32 mouse cellular contexts compared by ENCODE assay signal in genomic region chr1:57267851-57268250, GRCm38 (mm10).
DNase-seq lines count a peak whose midpoint lies in the region; ATAC-seq lines count a peak whose summit lies in the region.
"Had no signal": no experiment of that assay in that cellular context is flagged by ENCODE, and none has a peak within 500 bp of the region (broad histone marks: within the 10 kb centered on the region; RNA-seq: fewer than 3 reads in every experiment).

No protein-coding gene starts in this region.

- no peaks in the 10 kb centered on the region for H3K9me3 ChIP-seq in embryonic facial prominence, embryonic 12.5 days
- no peaks in the 10 kb centered on the region for H3K9me3 ChIP-seq in embryonic facial prominence, embryonic 10.5 days
- H3K9me3 ChIP-seq in kidney, embryonic 14.5 days (ENCODE audit: control insufficient read depth, low read length): no peaks in the 10 kb centered on the region
- H3K9me3 ChIP-seq in liver, embryonic 11.5 days (ENCODE audit: control insufficient read depth, low read length): no peaks in the 10 kb centered on the region
- no peaks in the 10 kb centered on the region for H3K9me3 ChIP-seq in stomach, embryonic 16.5 days (replicated peaks; ENCODE audit: control insufficient read depth, low read length)
- H3K9me3 ChIP-seq: embryonic facial prominence, embryonic 15.5 days; forebrain, embryonic 13.5 days; G1E; heart, embryonic 12.5 days; hindbrain, embryonic 13.5 days; limb, embryonic 13.5 days; liver, embryonic 15.5 days; lung, embryonic 15.5 days; megakaryocyte, embryonic 14.5 days; midbrain, embryonic 15.5 days; neural tube, embryonic 15.5 days had no signal

- WGBS in embryonic facial prominence, embryonic 12.5 days: 66% methylated on average over 2 of the region's 2 CpGs
- WGBS in embryonic facial prominence, embryonic 10.5 days: 76% methylated on average over 2 of the region's 2 CpGs
- 24% methylated on average over 2 of the region's 2 CpGs for whole genome bisulfite sequencing in kidney, embryonic 14.5 days
- 23% methylated on average over 2 of the region's 2 CpGs for WGBS in liver, embryonic 11.5 days
- WGBS in stomach, embryonic 16.5 days: 28% methylated on average over 2 of the region's 2 CpGs

- H3K9ac ChIP-seq in embryonic facial prominence, embryonic 12.5 days: no peak overlapping the region
- H3K9ac ChIP-seq in kidney, embryonic 14.5 days (ENCODE audit: low read depth, low read length): no peak overlapping the region
- no peak overlapping the region for H3K9ac ChIP-seq in liver, embryonic 11.5 days (ENCODE audit: low read depth, low read length)
- H3K9ac ChIP-seq in stomach, embryonic 16.5 days (ENCODE audit: low read length): no peak overlapping the region
- H3K9ac ChIP-seq: embryonic facial prominence, embryonic 15.5 days; forebrain, embryonic 13.5 days; heart, embryonic 12.5 days; hindbrain, embryonic 13.5 days; limb, embryonic 13.5 days; liver, embryonic 15.5 days; lung, embryonic 15.5 days; midbrain, embryonic 15.5 days; neural tube, embryonic 15.5 days had no signal

- no peak for DNase-seq in embryonic facial prominence, embryonic 10.5 days (ENCODE audit: low spot score)
- peak; percentile 6 for DNase-seq in kidney, postnatal 10 days
- no peak for DNase-seq in liver, embryonic 11.5 days (ENCODE audit: low spot score)
- no peak for DNase-seq in adipocyte (ENCODE audit: low spot score)
- no peak for DNase-seq in right cerebral cortex, postnatal 36 days (ENCODE audit: low spot score in 2 of 2)
- DNase-seq: adrenal gland, postnatal 14 days; cerebellum, adult 11-12 months; cerebellum, adult 9-11 months; heart, adult 2 months; heart, postnatal 4 days; kidney, adult 9 months; kidney, postnatal 36 days; retina, postnatal 1 day; right cerebral cortex, postnatal 14 days; thymus, adult 2 months; thymus, postnatal 4 days had no signal

- peaks cover 19% of the 10 kb centered on the region; the same call in 1 of the 2 replicates for H3K4me1 ChIP-seq in embryonic facial prominence, embryonic 12.5 days
- peaks cover 21% of the 10 kb centered on the region for H3K4me1 ChIP-seq in embryonic facial prominence, embryonic 10.5 days
- H3K4me1 ChIP-seq in kidney, embryonic 14.5 days (ENCODE audit: control insufficient read depth, insufficient read depth, low read length): no peaks in the 10 kb centered on the region
- H3K4me1 ChIP-seq in liver, embryonic 11.5 days (replicated peaks; ENCODE audit: control insufficient read depth, insufficient read depth, low read length): no peaks in the 10 kb centered on the region
- H3K4me1 ChIP-seq in stomach, embryonic 16.5 days (ENCODE audit: control insufficient read depth, insufficient read depth, low read length): 0 out of 2 replicates have a peak, but pooled peaks cover 11% of the 10 kb centered on the region
- H3K4me1 ChIP-seq: liver, embryonic 15.5 days; megakaryocyte, embryonic 14.5 days; midbrain, embryonic 15.5 days had no signal

- no peaks in the 10 kb centered on the region for H3K27me3 ChIP-seq in embryonic facial prominence, embryonic 12.5 days
- H3K27me3 ChIP-seq in embryonic facial prominence, embryonic 10.5 days (replicated peaks; ENCODE audit: low read depth, poor library complexity, severe bottlenecking): no peaks in the 10 kb centered on the region
- 0 out of 2 replicates have a peak, but pooled peaks cover 3% of the 10 kb centered on the region for H3K27me3 ChIP-seq in kidney, embryonic 14.5 days (ENCODE audit: control insufficient read depth, insufficient read depth, low read length)
- H3K27me3 ChIP-seq in liver, embryonic 11.5 days (replicated peaks; ENCODE audit: control insufficient read depth, insufficient read depth, low read length): no peaks in the 10 kb centered on the region
- no peaks in the 10 kb centered on the region for H3K27me3 ChIP-seq in stomach, embryonic 16.5 days (ENCODE audit: control insufficient read depth, insufficient read depth, low read length)
- H3K27me3 ChIP-seq: embryonic facial prominence, embryonic 15.5 days; forebrain, embryonic 13.5 days; liver, embryonic 15.5 days; lung, embryonic 15.5 days; megakaryocyte, embryonic 14.5 days; midbrain, embryonic 15.5 days had no signal

- no peak for ATAC-seq in embryonic facial prominence, embryonic 12.5 days (ENCODE audit: insufficient number of reproducible peaks, insufficient read depth, low FRiP score, low TSS enrichment)
- no peak for ATAC-seq in kidney, embryonic 14.5 days (ENCODE audit: low FRiP score, low TSS enrichment)
- ATAC-seq in liver, embryonic 11.5 days (replicated peaks; ENCODE audit: low FRiP score): peak; percentile 58
- ATAC-seq in stomach, embryonic 16.5 days (ENCODE audit: insufficient read depth, low FRiP score): peak; percentile 49
- ATAC-seq: forebrain, embryonic 13.5 days; inflammation-experienced regulatory T-cells, adult 6 months; midbrain, embryonic 15.5 days; Patski had no signal

- H3K4me2 ChIP-seq in embryonic facial prominence, embryonic 12.5 days (replicated peaks): no peak overlapping the region
- H3K4me2 ChIP-seq in kidney, embryonic 14.5 days (replicated peaks; ENCODE audit: low read depth, low read length): no peak overlapping the region
- no peak overlapping the region for H3K4me2 ChIP-seq in liver, embryonic 11.5 days
- H3K4me2 ChIP-seq in stomach, embryonic 16.5 days (ENCODE audit: low read depth, low read length): no peak overlapping the region
- H3K4me2 ChIP-seq: embryonic facial prominence, embryonic 15.5 days; forebrain, embryonic 13.5 days; heart, embryonic 12.5 days; hindbrain, embryonic 13.5 days; limb, embryonic 13.5 days; liver, embryonic 15.5 days; lung, embryonic 15.5 days; midbrain, embryonic 15.5 days; neural tube, embryonic 15.5 days had no signal

- 0 out of 2 replicates have a peak overlapping the region, but pooled peaks have one; percentile 17 for H3K27ac ChIP-seq in embryonic facial prominence, embryonic 12.5 days
- no peak overlapping the region for H3K27ac ChIP-seq in embryonic facial prominence, embryonic 10.5 days (replicated peaks)
- no peak overlapping the region for H3K27ac ChIP-seq in kidney, embryonic 14.5 days (ENCODE audit: low read depth, low read length)
- no peak overlapping the region for H3K27ac ChIP-seq in liver, embryonic 11.5 days (ENCODE audit: low read depth, low read length)
- no peak overlapping the region for H3K27ac ChIP-seq in stomach, embryonic 16.5 days (ENCODE audit: low read length)
- H3K27ac ChIP-seq: embryonic facial prominence, embryonic 15.5 days; forebrain, embryonic 13.5 days; heart, adult 2 months; hindbrain, embryonic 13.5 days; limb, embryonic 13.5 days; liver, embryonic 15.5 days; lung, embryonic 15.5 days; midbrain, embryonic 15.5 days; neural tube, embryonic 15.5 days had no signal

- H3K4me3 ChIP-seq in embryonic facial prominence, embryonic 12.5 days: no peak overlapping the region
- no peak overlapping the region for H3K4me3 ChIP-seq in embryonic facial prominence, embryonic 10.5 days
- H3K4me3 ChIP-seq in kidney, embryonic 14.5 days (ENCODE audit: low read length): no peak overlapping the region
- no peak overlapping the region for H3K4me3 ChIP-seq in liver, embryonic 11.5 days (ENCODE audit: low read depth, low read length)
- no peak overlapping the region for H3K4me3 ChIP-seq in stomach, embryonic 16.5 days (replicated peaks; ENCODE audit: low read length)
- H3K4me3 ChIP-seq: embryonic facial prominence, embryonic 15.5 days; forebrain, embryonic 13.5 days; heart, adult 2 months; heart, embryonic 12.5 days; hindbrain, embryonic 13.5 days; limb, embryonic 13.5 days; liver, embryonic 15.5 days; lung, embryonic 15.5 days; megakaryocyte, embryonic 14.5 days; midbrain, embryonic 15.5 days; neural tube, embryonic 15.5 days had no signal

- no peaks in the 10 kb centered on the region for H3K36me3 ChIP-seq in embryonic facial prominence, embryonic 12.5 days
- no peaks in the 10 kb centered on the region for H3K36me3 ChIP-seq in embryonic facial prominence, embryonic 10.5 days (replicated peaks)
- no peaks in the 10 kb centered on the region for H3K36me3 ChIP-seq in kidney, embryonic 14.5 days (ENCODE audit: control insufficient read depth, insufficient read depth, low read length)
- H3K36me3 ChIP-seq in liver, embryonic 11.5 days (ENCODE audit: control insufficient read depth, insufficient read depth, low read length): no peaks in the 10 kb centered on the region
- H3K36me3 ChIP-seq in stomach, embryonic 16.5 days (ENCODE audit: control insufficient read depth, insufficient read depth, low read length): no peaks in the 10 kb centered on the region
- H3K36me3 ChIP-seq: embryonic facial prominence, embryonic 15.5 days; G1E; heart, embryonic 12.5 days; hindbrain, embryonic 13.5 days; limb, embryonic 13.5 days; liver, embryonic 15.5 days; lung, embryonic 15.5 days; midbrain, embryonic 15.5 days; neural tube, embryonic 15.5 days had no signal

Comparison
In these comparisons a context has a peak if more than half of its experiments do, and no peak if none do; other contexts are left out.
1. ATAC-seq: peak in liver, embryonic 11.5 days (single experiment) and stomach, embryonic 16.5 days (single experiment); none in embryonic facial prominence, embryonic 12.5 days (single experiment) and kidney, embryonic 14.5 days (single experiment).